Mouse (Mus musculus): ENCODE results near the gene Got2. TPM values are rescaled to one million over a fixed set of nuclear protein-coding genes. Genes with fewer than 3 reads are reported as not detected.

The Got2 gene
- total RNA-seq, 2 experiments from 2014 or later, result 147 to 156 TPM

DNA sequence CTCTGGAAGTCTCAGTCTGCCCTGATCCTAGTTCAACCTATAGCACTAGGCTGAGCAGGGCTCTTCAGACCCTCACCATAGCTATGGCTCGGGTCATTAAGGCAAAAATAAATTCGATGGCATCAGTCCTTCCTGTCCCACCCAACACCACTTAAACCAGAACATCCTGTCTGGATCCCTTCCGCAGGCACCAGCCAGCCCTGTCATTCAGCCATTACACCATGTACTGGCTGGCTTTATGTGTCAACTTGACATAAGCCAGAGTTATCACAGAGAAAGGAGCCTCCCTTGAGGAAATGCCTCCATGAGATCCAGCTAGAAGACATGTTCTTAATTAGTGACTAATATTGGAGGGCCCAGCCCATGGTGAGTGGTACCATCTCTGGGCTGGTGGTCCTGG, 65.6 kb downstream of the Got2 start:
- no peak for DNase-seq
- intact Hi-C loops (cut with DNase I), result no loop called here

- no peak for DNase-seq
- intact Hi-C loops (cut with DNase I), result no loop called here
These were observed 66.3 kb downstream of the Got2 start for GRCm38 (mm10) chr8:95822096-95822495.

DNA sequence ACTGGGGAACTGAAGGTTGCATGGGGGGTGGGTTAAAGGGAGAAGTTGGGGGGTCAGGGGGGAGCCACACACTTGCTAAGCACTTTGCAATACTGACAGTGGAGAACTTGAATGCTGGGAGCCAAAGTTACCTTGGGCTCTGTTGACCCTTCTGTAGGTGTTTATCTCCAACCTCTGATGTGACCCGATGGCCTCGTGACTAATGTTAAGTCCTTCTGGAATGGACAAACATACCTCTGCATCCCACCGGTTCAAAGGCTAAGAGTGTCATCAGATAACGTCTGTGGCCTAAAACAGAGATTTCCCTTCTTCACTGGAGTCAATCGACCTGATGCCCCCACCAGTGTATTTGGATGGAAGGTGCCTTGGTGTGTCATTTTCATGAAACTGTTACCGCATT, 67.1 kb downstream of the Got2 start:
- no peak for DNase-seq
- intact Hi-C loops (cut with DNase I), result no loop called here

DNA sequence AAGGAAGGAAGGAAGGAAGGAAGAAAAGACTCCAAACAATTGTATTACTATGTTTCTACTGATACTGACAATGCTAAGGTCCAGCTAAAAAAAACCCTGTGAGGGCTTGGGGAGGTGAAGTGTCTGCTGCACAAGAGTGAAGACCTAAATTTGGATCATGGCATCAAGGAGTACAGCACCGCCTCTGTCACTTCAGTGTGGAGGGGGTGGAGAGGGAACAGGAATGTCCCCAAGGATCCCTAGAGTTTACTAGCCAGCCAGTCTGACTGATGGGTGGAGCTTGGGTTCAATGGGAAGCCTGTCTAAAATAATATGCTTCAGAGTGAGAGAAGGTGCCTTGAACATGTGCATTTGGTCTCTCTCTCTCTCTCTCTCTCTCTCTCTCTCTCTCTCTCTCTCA, 70.1 kb downstream of the Got2 start:
- DNase-seq, result no peak
- intact Hi-C loops (cut with DNase I), result no loop called here

DNA sequence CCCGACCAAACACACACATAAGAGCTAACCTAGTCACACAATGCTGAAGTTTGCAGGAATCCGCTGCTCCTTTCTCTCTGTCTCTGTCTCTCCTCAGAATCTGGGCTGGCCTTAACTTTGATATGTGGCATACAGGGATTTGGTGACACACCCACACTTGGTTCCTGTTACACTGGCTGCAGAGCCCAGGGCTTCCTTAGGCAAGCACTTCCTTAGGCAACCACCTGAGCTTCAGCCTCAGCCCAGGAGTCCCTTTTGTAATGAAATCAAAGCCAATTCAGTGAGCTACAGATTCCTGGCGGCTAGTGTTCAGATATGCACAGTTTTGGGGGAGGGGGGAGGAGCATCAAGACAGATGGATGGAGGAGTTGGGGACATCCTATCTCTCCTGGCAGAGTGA, 70.8 kb downstream of the Got2 start:
- intact Hi-C loops (cut with DNase I), result no loop called here
- no peak for DNase-seq

- DNase-seq, result no peak
- intact Hi-C loops (cut with DNase I), result no loop called here
These were observed 72.2 kb downstream of the Got2 start for GRCm38 (mm10) chr8:95816044-95816708.

Other genes with a start within 250 kb of the Got2 start
- 100 to 1,000 TPM; 540 to 651 TPM for gene Ndrg4, start 211.6 kb downstream of the Got2 start, total RNA-seq (2021)
- 10 to 100 TPM; 27.9 to 28.5 TPM for gene Setd6, start 172.7 kb downstream of the Got2 start, total RNA-seq (2021)
- 100 to 1,000 TPM; 156 to 167 TPM for gene Cnot1, start 81.1 kb downstream of the Got2 start, total RNA-seq (2021)
- 10 to 100 TPM; 97.4 to 99.3 TPM for gene Sap18b, start 63.2 kb downstream of the Got2 start, total RNA-seq (2021)
- gene Slc38a7, start 35.0 kb downstream of the Got2 start, total RNA-seq (2021), result 10 to 100 TPM; 42.5 to 43.2 TPM